Mouse (Mus musculus) CH12.LX (cell line): ENCODE measurements around the gene Scamp1. TPM values are rescaled to one million over a fixed set of nuclear protein-coding genes. Genes with fewer than 3 reads are reported as not detected.

Experiments
- DNase-seq: peaks from one replicate; pipeline ENCODE4 v3.0.0-alpha.2; 2013; ENCODE audit errors: extremely low read depth
- H3K27ac ChIP-seq: 2 replicates; pipeline ENCODE4 v1.5.1; 2012; ENCODE audit warnings: low read depth, mild to moderate bottlenecking, control low read depth, moderate library complexity; ENCODE audit not compliant: insufficient read depth
- H3K27me3 ChIP-seq: replicated peaks from 2 replicates; pipeline ENCODE3; 2012; ENCODE audit warnings: inconsistent platforms
- H3K36me3 ChIP-seq, 2 experiments: replicated peaks in 1 of 2; 2 replicates each; pipeline versions ENCODE3 to v1.6.1; 2012; ENCODE audit warnings: inconsistent platforms in 1 of 2, low read length in 1 of 2, mild to moderate bottlenecking in 1 of 2, mixed read lengths in 1 of 2, moderate library complexity in 1 of 2; ENCODE audit not compliant: control insufficient read depth in 1 of 2, insufficient read depth in 1 of 2
- H3K4me1 ChIP-seq, 2 experiments: 2 replicates each; pipeline ENCODE4 v1.6.1; 2012; ENCODE audit warnings: inconsistent platforms in 1 of 2, moderate library complexity in 1 of 2; ENCODE audit not compliant: insufficient read depth in 2 of 2, control insufficient read depth in 1 of 2
- H3K4me2 ChIP-seq: 2 replicates; pipeline ENCODE4 v1.6.1; 2012; ENCODE audit warnings: low read depth, mild to moderate bottlenecking, control low read depth; ENCODE audit not compliant: poor library complexity, insufficient read depth, severe bottlenecking
- H3K4me3 ChIP-seq, 3 experiments: fragments of 150-350 bp in 1 of 3; sonication (generic) in 1 of 3; replicated peaks in 1 of 3; 2 replicates each; pipeline versions ENCODE3 to v1.5.1; 2011 to 2012; ENCODE audit warnings: low read depth in 2 of 3, low read length in 2 of 3, mild to moderate bottlenecking in 2 of 3, moderate library complexity in 2 of 3, control low read depth in 1 of 3, improper control_type of control experiment in 1 of 3, inconsistent platforms in 1 of 3, mixed read lengths in 1 of 3; ENCODE audit not compliant: poor library complexity in 1 of 3
- H3K79me2 ChIP-seq: replicated peaks from 2 replicates; pipeline ENCODE4 v1.6.1; 2012; ENCODE audit warnings: mild to moderate bottlenecking, moderate library complexity; ENCODE audit not compliant: control insufficient read depth, poor library complexity, insufficient read depth, severe bottlenecking; ENCODE audit errors: extremely low read depth
- H3K9ac ChIP-seq: 2 replicates; pipeline ENCODE4 v1.6.1; 2012; ENCODE audit warnings: low read depth, mild to moderate bottlenecking, control low read depth, moderate library complexity; ENCODE audit not compliant: insufficient read depth
- H3K9me3 ChIP-seq: replicated peaks from 2 replicates; pipeline ENCODE3; 2012; ENCODE audit warnings: low read length, inconsistent platforms, mixed read lengths
- CTCF ChIP-seq, 2 experiments: IDR thresholded peaks in 1 of 2; conservative IDR thresholded peaks in 1 of 2; 2 replicates each; pipeline ENCODE4 v1.5.1; 2011 to 2012; ENCODE audit warnings: low read depth in 2 of 2, low read length in 2 of 2, improper control_type of control experiment in 1 of 2, inconsistent platforms in 1 of 2, mild to moderate bottlenecking in 1 of 2, moderate library complexity in 1 of 2
- E2F4 ChIP-seq: IDR thresholded peaks from 2 replicates; pipeline ENCODE4 v1.6.1; 2011; ENCODE audit warnings: low read depth, low read length, improper control_type of control experiment; ENCODE audit not compliant: insufficient replicate concordance
- ETS1 ChIP-seq: conservative IDR thresholded peaks from 2 replicates; pipeline ENCODE4 v1.6.1; 2012; ENCODE audit warnings: low read depth, mild to moderate bottlenecking, inconsistent platforms, low read length, improper control_type of control experiment, moderate library complexity
- IRF4 ChIP-seq: IDR thresholded peaks from 2 replicates; pipeline ENCODE4 v1.6.1; 2014; ENCODE audit warnings: low read depth, mild to moderate bottlenecking, inconsistent platforms, low read length, improper control_type of control experiment
- KAT2A ChIP-seq: IDR thresholded peaks from 2 replicates; pipeline ENCODE4 v1.6.1; 2012; ENCODE audit warnings: low read length, improper control_type of control experiment, inconsistent platforms; ENCODE audit not compliant: insufficient replicate concordance
- MAFK ChIP-seq: IDR thresholded peaks from 2 replicates; pipeline ENCODE4 v1.6.1; 2011; ENCODE audit warnings: low read length, improper control_type of control experiment; ENCODE audit not compliant: insufficient replicate concordance
- MAX ChIP-seq: IDR thresholded peaks from 2 replicates; pipeline ENCODE4 v1.6.1; 2011; ENCODE audit warnings: low read length, improper control_type of control experiment
- MEF2A ChIP-seq: IDR thresholded peaks from 2 replicates; pipeline ENCODE4 v1.6.1; 2014; ENCODE audit warnings: low read depth, mild to moderate bottlenecking, inconsistent platforms, low read length, improper control_type of control experiment, borderline replicate concordance
- MXI1 ChIP-seq: IDR thresholded peaks from 2 replicates; pipeline ENCODE4 v1.6.1; 2011; ENCODE audit warnings: mild to moderate bottlenecking, low read depth, low read length, improper control_type of control experiment
- MYC ChIP-seq: IDR thresholded peaks from 2 replicates; pipeline ENCODE4 v1.6.1; 2011; ENCODE audit warnings: low read depth, mild to moderate bottlenecking, improper control_type of control experiment, low read length
- NELFE ChIP-seq: IDR thresholded peaks from 2 replicates; pipeline ENCODE4 v1.6.1; 2011; ENCODE audit warnings: low read depth, low read length, improper control_type of control experiment
- PAX5 ChIP-seq: IDR thresholded peaks from 2 replicates; pipeline ENCODE4 v1.6.1; 2012; ENCODE audit warnings: low read length, inconsistent platforms, mixed read lengths
- RAD21 ChIP-seq: IDR thresholded peaks from 2 replicates; pipeline ENCODE4 v1.6.1; 2011; ENCODE audit warnings: low read depth, mild to moderate bottlenecking, low read length, improper control_type of control experiment, moderate library complexity
- RCOR1 ChIP-seq: conservative IDR thresholded peaks from 2 replicates; pipeline ENCODE4 v1.6.1; 2012; ENCODE audit warnings: low read depth, mild to moderate bottlenecking, inconsistent platforms, low read length, improper control_type of control experiment
- SIN3A ChIP-seq: IDR thresholded peaks from 2 replicates; pipeline ENCODE4 v1.6.1; 2012; ENCODE audit warnings: low read length, improper control_type of control experiment, inconsistent platforms
- TBP ChIP-seq: conservative IDR thresholded peaks from 2 replicates; pipeline ENCODE4 v1.6.1; 2011; ENCODE audit warnings: low read depth, low read length, improper control_type of control experiment
- USF1 ChIP-seq: IDR thresholded peaks from 2 replicates; pipeline ENCODE4 v1.6.1; 2014; ENCODE audit warnings: low read depth, mild to moderate bottlenecking, inconsistent platforms, low read length, improper control_type of control experiment
- ZC3H11A ChIP-seq: IDR thresholded peaks from 2 replicates; pipeline ENCODE4 v1.6.1; 2012; ENCODE audit warnings: low read depth, mild to moderate bottlenecking, inconsistent platforms, low read length, improper control_type of control experiment
- ZMIZ1 ChIP-seq: IDR thresholded peaks from 2 replicates; pipeline ENCODE4 v1.6.1; 2012; ENCODE audit warnings: low read depth, mild to moderate bottlenecking, inconsistent platforms, low read length, improper control_type of control experiment
- ZNF384 ChIP-seq: IDR thresholded peaks from 2 replicates; pipeline ENCODE4 v1.6.1; 2012; ENCODE audit warnings: low read depth, low read length, improper control_type of control experiment, inconsistent platforms
- dilution Hi-C: fragments of 300-500 bp; cut with MboI; formaldehyde crosslinking; loops from 2 replicates; pipeline ENCODE4 v1.14.3; 2020; ENCODE audit warnings: low sequenced_read_pairs; ENCODE audit not compliant: extremely low pct_unique_long_range_greater_than_20kb, extremely low pct_ligation_motif_present
- in situ Hi-C: fragments of 300-500 bp; cut with MboI; formaldehyde crosslinking; loops from 3 replicates; pipeline ENCODE4 v1.14.3; 2019; ENCODE audit warnings: low sequenced_read_pairs, low pct_ligation_motif_present, low pct_unique_long_range_greater_than_20kb, mixed read lengths
- polyA plus RNA-seq: library from polyadenylated mRNA; unstranded; fragments of >175 nt; gene quantifications from 2 replicates; pipeline ENCODE4 v1.2.1, GENCODE M21; 2012; ENCODE audit warnings: low read depth; ENCODE audit not compliant: insufficient read length
- total RNA-seq, 2 experiments: library from RNA; depleted of rRNA; stranded (reverse); fragments of 300-350 nt in 1 of 2; fragments of >200 nt in 1 of 2; gene quantifications; 2 replicates each; pipeline ENCODE4 v1.2.3; 2012 to 2014

Scamp1 gene
- total and polyA plus RNA-seq, 3 experiments: not detected

DNA sequence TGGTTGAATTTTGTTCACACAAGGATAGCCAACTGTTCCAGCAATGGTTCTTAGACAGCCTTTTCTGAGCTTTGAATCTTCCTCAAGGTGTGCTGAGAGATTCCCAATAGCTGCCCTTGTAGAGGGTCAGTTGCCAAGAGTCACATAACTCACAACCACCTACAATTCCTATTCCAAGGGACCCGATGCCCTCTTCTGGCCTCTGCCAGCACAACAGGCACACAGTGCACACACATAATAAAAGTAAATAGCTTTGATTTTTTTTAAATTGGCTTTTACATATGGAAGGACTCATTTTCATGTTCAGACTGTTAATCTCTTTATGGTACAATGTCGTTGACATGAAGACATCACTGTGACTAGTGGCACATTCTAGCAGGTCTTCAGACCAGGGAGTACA, 72.9 kb downstream of the Scamp1 start:
- peak; percentile 12 for DNase-seq
- in situ Hi-C loops: no loop called here
- Histone ChIP-seq H3K4me2 (no peak overlapping the region), H3K9me3 (no peaks in the 10 kb centered on the region), H3K36me3 (no peaks in the 10 kb centered on the region), H3K4me1 (no peaks in the 10 kb centered on the region), H3K27me3 (no peaks in the 10 kb centered on the region), H3K27ac (no peak overlapping the region), H3K79me2 (no peaks in the 10 kb centered on the region), H3K9ac (no peak overlapping the region), H3K4me3 (no peak overlapping the region)
- dilution Hi-C loops: no loop called here
- TF ChIP-seq CTCF (conservative IDR thresholded peaks at IDR 0.05 in 1 of 2, IDR thresholded peaks at IDR 0.05 in 1 of 2; ENCODE audit: low read depth in 2 of 2, low read length in 2 of 2): peak in 1 of 2 experiments; percentile 38; a peak in 2 of 4 replicates
- TF ChIP-seq RAD21: peak; percentile 20
- no peak for TF ChIP-seq PAX5
- TF ChIP-seq, all 38 proteins: peak for 2

DNA sequence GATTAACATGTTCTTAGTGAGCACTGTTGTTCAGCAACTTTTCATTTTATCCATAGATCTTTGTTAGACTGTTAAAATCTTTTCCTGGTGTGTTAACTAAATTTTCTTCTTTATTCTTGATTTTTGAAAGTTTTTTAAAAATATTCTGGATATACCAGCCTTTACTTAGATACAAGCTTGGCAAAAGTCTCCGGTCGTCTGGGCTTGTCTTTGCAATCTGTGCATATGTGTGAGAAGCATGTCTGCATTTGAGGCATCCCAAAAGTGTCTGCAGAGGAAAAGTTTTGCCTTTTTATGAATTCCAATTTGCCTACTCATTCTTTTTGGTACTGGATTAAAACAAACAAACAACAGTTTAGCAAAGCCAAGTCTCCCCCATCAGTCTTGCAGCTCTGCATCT, 73.5 kb downstream of the Scamp1 start:
- Histone ChIP-seq H3K9ac (no peak overlapping the region), H3K27ac (no peak overlapping the region), H3K9me3 (no peaks in the 10 kb centered on the region), H3K4me1 (no peaks in the 10 kb centered on the region), H3K79me2 (no peaks in the 10 kb centered on the region), H3K27me3 (no peaks in the 10 kb centered on the region), H3K36me3 (no peaks in the 10 kb centered on the region), H3K4me2 (no peak overlapping the region), H3K4me3 (no peak overlapping the region)
- DNase-seq: no peak
- dilution Hi-C loops (no loop called here), in situ Hi-C loops (no loop called here)
- no peak for TF ChIP-seq RCOR1
- TF ChIP-seq TBP: no peak
- no peak for TF ChIP-seq MEF2A
- no peak for TF ChIP-seq MXI1
- no peak for TF ChIP-seq MAFK
- no peak for TF ChIP-seq IRF4
- no peak for TF ChIP-seq E2F4
- TF ChIP-seq SIN3A: no peak
- TF ChIP-seq ZC3H11A: no peak
- TF ChIP-seq ZNF384: no peak
- no peak for TF ChIP-seq KAT2A
- TF ChIP-seq RAD21: no peak
- no peak for TF ChIP-seq MAX
- no peak for TF ChIP-seq MYC
- TF ChIP-seq NELFE: no peak
- TF ChIP-seq USF1: no peak
- no peak for TF ChIP-seq ZMIZ1
- TF ChIP-seq ETS1: no peak
